Mouse (Mus musculus) megakaryocyte, embryonic 14.5 days (primary cell): ENCODE results near the gene Keap1. TPM values are rescaled to one million over a fixed set of nuclear protein-coding genes. Genes with fewer than 3 reads are reported as not detected.
"Not testable (repeated sequence)": the region's sequence is repeated elsewhere in the genome, so short reads cannot be mapped to it uniquely, and the experiment has no call there.

Source experiments
- H3K27me3 ChIP-seq: replicated peaks from 2 replicates; pipeline ENCODE3; 2012; ENCODE audit warnings: inconsistent platforms
- H3K36me3 ChIP-seq: replicated peaks from 2 replicates; pipeline ENCODE3; 2012; ENCODE audit warnings: low read length, inconsistent platforms, mixed read lengths
- H3K4me1 ChIP-seq: 2 replicates; pipeline ENCODE4 v1.6.1; 2012; ENCODE audit warnings: inconsistent platforms
- H3K4me3 ChIP-seq: replicated peaks from 2 replicates; pipeline ENCODE3; 2012; ENCODE audit warnings: moderate library complexity, mild to moderate bottlenecking, inconsistent platforms
- H3K9me3 ChIP-seq: 2 replicates; pipeline ENCODE4 v1.6.1; 2012; ENCODE audit warnings: inconsistent platforms
- FLI1 ChIP-seq: IDR thresholded peaks from 2 replicates; pipeline ENCODE4 v1.6.1; 2012; ENCODE audit warnings: low read length, inconsistent platforms, mixed read lengths
- GATA1 ChIP-seq: IDR thresholded peaks from 3 replicates; pipeline ENCODE4 v1.6.1; 2012; ENCODE audit warnings: mixed read lengths, low read length, inconsistent platforms, borderline replicate concordance
- polyA plus RNA-seq: library from polyadenylated mRNA; stranded (reverse); fragments of >175 nt; gene quantifications from 2 replicates; pipeline ENCODE4 v1.2.3, GENCODE M21; 2012; ENCODE audit warnings: low replicate concordance; ENCODE audit not compliant: insufficient read depth

Gene Keap1
- polyA plus RNA-seq, 1 experiment, result 47.4 TPM

DNA sequence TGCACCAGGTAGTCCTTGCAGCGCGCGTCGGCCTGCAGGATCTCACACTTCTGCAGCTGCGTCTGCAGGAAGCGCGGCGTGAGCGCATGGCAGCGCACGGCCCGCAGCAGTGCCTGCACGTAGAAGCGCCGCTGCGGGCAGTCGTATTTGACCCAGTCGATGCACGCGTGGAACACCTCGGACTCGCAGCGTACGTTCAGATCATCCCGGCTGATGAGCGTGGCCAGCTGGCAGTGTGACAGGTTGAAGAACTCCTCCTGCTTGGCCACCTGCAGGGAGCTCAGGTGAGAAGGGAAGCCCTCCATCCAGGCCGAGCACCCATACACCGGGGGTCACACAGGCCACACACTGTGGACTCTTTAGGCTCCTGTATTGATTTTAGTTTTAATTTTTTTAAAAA is 5.4 kb downstream of the Keap1 start:
- TF ChIP-seq FLI1 (no peak), GATA1 (no peak)
- H3K27me3 ChIP-seq, result no peaks in the 10 kb centered on the region
- peaks cover 70% of the 10 kb centered on the region for H3K4me1 ChIP-seq
- H3K4me3 ChIP-seq, result peak overlapping the region; percentile 50
- peaks cover 80% of the 10 kb centered on the region for H3K36me3 ChIP-seq
- no peaks in the 10 kb centered on the region for H3K9me3 ChIP-seq

DNA sequence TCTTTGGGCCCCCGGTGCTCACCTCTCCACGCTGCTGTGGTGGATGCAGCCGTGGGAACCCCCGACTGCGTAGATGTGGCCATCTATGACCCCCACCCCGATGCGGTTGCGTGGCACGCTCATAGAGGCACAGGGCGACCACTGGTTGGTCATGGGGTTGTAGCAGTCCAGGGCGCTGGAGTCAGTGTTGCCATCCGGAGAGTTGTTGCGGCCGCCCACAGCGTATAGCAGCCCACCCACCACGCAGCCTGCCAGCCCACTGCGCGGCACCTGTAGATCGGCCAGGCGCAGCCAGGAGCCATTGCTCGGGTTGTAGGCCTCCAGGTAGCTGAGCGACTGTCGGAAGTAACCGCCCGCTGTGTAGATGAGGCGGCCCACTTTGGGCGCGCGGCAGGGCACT is 5.8 kb downstream of the Keap1 start:
- Histone ChIP-seq H3K4me3 (peak overlapping the region; percentile 50), H3K4me1 (peaks cover 72% of the 10 kb centered on the region), H3K36me3 (peaks cover 83% of the 10 kb centered on the region), H3K9me3 (no peaks in the 10 kb centered on the region), H3K27me3 (no peaks in the 10 kb centered on the region)
- TF ChIP-seq FLI1 (no peak), GATA1 (no peak)

DNA sequence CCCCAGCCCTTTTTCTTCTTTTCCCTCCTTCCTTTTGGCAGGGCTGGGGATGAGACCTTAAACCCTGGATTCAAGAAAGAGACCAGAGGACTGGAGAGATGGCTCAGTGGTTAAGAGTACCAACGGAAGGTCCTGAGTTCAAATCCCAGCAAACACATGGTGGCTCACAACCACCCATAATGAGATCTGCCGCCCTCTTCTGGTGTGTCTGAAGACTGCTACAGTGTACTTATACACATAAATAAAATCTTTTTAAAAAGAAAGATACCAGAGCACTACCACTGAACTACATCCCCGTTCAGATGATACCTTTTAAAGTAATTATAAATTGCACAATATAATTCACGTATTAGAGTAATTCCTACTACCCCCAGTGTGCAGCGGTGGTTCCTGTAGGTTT is 6.3 kb downstream of the Keap1 start:
- H3K36me3 ChIP-seq, result peaks cover 87% of the 10 kb centered on the region
- TF ChIP-seq GATA1, result no peak
- TF ChIP-seq FLI1, result no peak

DNA sequence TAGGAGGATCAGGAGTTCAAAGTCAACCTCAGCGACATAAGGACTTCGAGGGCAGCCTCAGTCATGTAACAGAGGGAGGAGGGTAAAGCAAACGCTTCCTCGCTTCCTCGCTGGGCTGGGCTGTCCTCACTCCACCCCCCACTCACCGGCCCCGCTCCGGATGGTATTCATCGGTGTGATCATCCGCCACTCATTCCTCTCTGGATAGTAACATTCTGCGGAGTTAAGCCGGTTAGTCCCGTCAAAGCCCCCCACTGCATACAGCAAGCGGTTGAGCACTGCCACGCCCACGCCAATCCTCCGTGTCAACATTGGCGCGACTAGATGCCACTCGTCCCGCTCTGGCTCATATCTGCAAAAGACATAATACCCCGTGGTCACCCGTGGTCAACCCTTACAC is 7.6 kb downstream of the Keap1 start:
- Histone ChIP-seq H3K4me1 (peaks cover 70% of the 10 kb centered on the region), H3K36me3 (peaks cover 92% of the 10 kb centered on the region), H3K4me3 (peak overlapping the region; percentile 67), H3K27me3 (no peaks in the 10 kb centered on the region), H3K9me3 (no peaks in the 10 kb centered on the region)
- TF ChIP-seq GATA1 (no peak), FLI1 (no peak)

More for the DNA sequence above, 6.3 kb downstream of the Keap1 start:
- H3K9me3 ChIP-seq, result no peaks in the 10 kb centered on the region
- no peak overlapping the region for H3K4me3 ChIP-seq
- H3K4me1 ChIP-seq, result peaks cover 72% of the 10 kb centered on the region
- H3K27me3 ChIP-seq, result no peaks in the 10 kb centered on the region

DNA sequence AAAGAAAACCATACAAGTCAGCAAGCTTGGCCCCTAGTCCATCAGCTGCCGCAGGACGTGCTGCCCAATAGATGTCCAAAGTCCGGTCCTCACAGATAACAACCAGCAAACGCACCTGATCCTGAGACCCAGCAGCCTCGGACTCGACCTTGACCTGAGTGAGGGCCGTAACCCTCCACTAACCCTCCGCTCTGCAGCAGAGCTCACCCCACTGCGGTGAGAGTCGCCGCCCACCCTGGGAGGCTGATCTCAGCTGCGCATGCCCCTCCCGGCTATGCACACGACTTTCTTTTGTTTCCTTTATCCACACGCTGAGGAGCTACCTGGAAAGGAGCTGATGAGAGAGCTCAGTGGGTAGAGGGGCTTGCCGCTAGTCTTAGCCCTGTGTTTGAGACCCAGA is 11.8 kb downstream of the Keap1 start:
- H3K4me3 ChIP-seq, result peak overlapping the region; percentile 74
- H3K4me1 ChIP-seq, result peaks cover 52% of the 10 kb centered on the region
- H3K36me3 ChIP-seq, result peaks cover 60% of the 10 kb centered on the region
- peaks cover 6% of the 10 kb centered on the region; the same call in 1 of the 2 replicates for H3K9me3 ChIP-seq
- TF ChIP-seq GATA1 (no peak), FLI1 (no peak)
- no peaks in the 10 kb centered on the region for H3K27me3 ChIP-seq

DNA sequence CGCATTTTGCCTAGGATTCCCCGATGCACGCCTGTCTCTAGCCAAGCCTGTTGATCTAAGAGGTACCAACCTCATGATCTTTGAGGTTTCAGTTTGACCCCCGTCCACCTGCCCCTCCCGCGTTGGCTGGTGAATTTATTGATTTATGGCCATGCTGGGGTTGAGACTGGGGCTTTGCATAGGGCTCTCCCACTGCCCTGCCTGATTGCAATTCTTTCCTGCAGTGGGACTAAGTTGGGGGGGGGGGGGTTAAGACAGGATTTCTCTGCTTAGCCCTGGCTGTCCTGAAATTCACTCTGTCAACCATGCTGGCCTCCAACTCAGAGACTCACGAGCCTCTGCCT is 13.8 kb downstream of the Keap1 start:
- peaks cover 48% of the 10 kb centered on the region for H3K4me1 ChIP-seq
- H3K36me3 ChIP-seq, result peaks cover 40% of the 10 kb centered on the region
- H3K27me3 ChIP-seq, result no peaks in the 10 kb centered on the region
- TF ChIP-seq GATA1 (no peak), FLI1 (no peak)
- H3K4me3 ChIP-seq, result peak overlapping the region; percentile 93
- peaks cover 6% of the 10 kb centered on the region; the same call in 1 of the 2 replicates for H3K9me3 ChIP-seq

DNA sequence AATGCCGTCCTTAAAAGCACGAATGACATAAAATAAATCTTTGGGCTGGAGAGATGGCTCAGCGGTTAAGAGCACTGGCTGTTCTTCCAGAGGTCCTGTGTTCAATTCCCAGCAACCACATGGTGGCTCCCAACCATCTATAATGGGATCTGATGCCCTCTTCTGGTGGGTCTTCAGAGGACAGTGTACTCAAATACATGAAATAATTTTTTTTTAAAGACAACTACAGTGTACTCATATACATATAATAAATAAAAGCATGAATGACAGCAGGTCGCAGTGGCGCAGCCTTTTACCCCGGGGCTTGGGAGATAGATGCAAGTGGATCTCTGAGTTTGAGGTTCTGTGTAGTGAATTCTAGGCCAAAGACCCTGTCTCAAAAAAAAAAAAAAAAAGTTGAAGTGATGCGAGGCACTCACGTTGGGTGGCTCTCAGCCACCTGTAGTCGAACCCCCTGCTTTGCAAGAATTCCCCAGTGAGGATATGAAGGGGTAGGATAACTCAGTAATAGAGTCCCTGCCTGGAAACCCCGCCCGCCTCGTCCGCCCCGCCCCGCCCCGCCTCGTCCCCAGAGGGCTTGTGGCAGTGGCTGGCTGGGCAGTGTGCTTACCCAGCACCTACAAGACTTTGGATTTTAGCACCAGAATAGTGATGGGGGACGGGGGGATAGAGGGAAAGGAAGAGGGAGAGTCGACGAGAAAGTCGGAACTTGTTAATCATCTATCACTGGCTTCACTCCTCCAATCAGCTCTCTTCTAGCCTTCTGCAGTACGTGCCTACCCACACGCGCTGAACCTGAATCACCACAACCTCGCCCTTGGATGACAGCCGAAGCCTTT is 14.4 kb downstream of the Keap1 start:
- Histone ChIP-seq H3K4me1 (peaks cover 48% of the 10 kb centered on the region), H3K4me3 (peak overlapping the region; percentile 93), H3K36me3 (peaks cover 35% of the 10 kb centered on the region), H3K27me3 (no peaks in the 10 kb centered on the region), H3K9me3 (peaks cover 6% of the 10 kb centered on the region; the same call in 1 of the 2 replicates)
- no peak for TF ChIP-seq FLI1
- no peak for TF ChIP-seq GATA1

DNA sequence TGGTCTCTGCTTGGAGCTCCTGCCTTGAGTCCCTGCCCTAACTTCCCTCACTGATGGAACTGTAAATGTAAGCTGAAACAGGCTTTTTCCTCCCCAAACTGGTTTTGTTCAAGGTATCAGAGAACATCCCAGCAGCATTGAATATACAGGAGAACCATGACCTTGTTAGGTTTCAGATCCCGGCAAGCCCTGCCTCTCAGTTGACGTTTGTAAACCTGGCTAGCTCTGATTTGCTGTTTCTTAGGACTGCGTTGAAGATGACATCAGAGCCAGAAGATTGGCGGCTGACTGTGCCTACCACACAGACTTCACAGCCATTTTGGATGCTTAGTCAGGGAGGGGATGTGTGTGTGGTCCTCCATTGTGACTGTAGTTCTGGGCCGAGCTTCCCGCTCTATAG is 15.3 kb downstream of the Keap1 start:
- no peak for TF ChIP-seq GATA1
- TF ChIP-seq FLI1, result no peak
- H3K9me3 ChIP-seq, result peaks cover 6% of the 10 kb centered on the region; the same call in 1 of the 2 replicates
- H3K36me3 ChIP-seq, result peaks cover 26% of the 10 kb centered on the region
- H3K4me1 ChIP-seq, result peaks cover 46% of the 10 kb centered on the region
- no peaks in the 10 kb centered on the region for H3K27me3 ChIP-seq
- H3K4me3 ChIP-seq, result no peak overlapping the region

DNA sequence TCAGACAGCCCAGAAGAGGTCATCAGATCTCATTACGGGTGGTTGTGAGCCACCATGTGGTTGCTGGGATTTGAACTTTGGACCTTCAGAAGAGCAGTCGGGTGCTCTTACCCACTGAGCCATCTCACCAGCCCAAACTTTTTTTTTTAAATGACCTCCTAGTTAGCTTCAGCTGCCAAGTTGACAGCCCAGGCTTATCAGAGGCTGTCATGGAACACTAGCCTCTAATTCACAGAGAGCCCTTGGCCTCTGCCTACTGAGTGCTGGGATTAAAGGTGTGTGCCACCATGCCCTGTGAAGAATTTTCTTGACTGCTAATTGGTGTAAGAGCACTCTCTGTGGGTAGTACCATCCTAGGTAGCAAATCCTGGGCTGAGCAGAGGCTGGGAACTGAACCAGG is 15.7 kb downstream of the Keap1 start:
- peaks cover 46% of the 10 kb centered on the region for H3K4me1 ChIP-seq

DNA sequence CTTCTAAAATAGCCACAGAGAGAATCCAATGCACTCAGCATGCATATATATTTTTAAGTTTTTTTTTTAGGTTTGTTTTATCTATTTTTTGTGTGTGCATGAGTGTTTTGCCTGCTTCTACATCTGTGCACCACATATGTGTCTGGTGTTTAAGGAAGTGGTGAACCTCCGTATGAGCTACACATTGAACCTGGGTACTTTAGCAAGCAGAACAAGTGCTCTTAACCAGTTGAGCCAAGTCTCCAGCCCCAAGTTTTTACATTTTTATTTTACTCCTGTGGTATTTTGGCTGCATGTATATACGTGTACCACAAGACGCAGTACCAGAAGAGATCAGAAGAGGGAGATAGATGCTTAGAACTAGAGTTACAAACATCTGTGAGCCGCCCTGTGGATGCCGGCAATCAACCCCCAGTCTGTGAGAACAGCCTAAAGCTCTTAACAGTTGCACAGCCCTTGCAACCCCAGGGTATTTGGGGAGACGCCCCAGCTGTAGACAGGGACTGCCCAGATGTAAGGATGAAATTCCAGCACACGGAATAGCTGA is 17.7 kb downstream of the Keap1 start:
- H3K36me3 ChIP-seq, result peaks cover 5% of the 10 kb centered on the region
- peaks cover 37% of the 10 kb centered on the region for H3K4me1 ChIP-seq
- H3K4me3 ChIP-seq, result peak overlapping the region; percentile 92
- no peak for TF ChIP-seq FLI1
- TF ChIP-seq GATA1, result no peak
- peaks cover 2% of the 10 kb centered on the region for H3K27me3 ChIP-seq
- peaks cover 6% of the 10 kb centered on the region; the same call in 1 of the 2 replicates for H3K9me3 ChIP-seq

More for the DNA sequence above, 15.7 kb downstream of the Keap1 start:
- not testable (repeated sequence) for H3K9me3 ChIP-seq, H3K4me3 ChIP-seq, H3K27me3 ChIP-seq
- H3K36me3 ChIP-seq, result peaks cover 21% of the 10 kb centered on the region
